Comparison of ENCODE assay signal across 8 mouse cellular contexts in genomic region chr17:67290662-67291240, GRCm38 (mm10).
A peak's percentile ranks its signal among the peaks of the same experiment; 100 is the strongest.
DNase-seq lines count a peak whose midpoint lies in the region; ATAC-seq lines count a peak whose summit lies in the region.
"Had no signal": no experiment of that assay in that cellular context is flagged by ENCODE, and none has a peak within 500 bp of the region (broad histone marks: within the 10 kb centered on the region; RNA-seq: fewer than 3 reads in every experiment).

No protein-coding gene starts in this region.

- no peak overlapping the region for H3K9ac ChIP-seq in forebrain, embryonic 12.5 days
- H3K9ac ChIP-seq in stomach, embryonic 14.5 days (replicated peaks; ENCODE audit: low read depth, low read length) = no peak overlapping the region
- H3K9ac ChIP-seq: liver, embryonic 15.5 days had no signal

- peaks cover 13% of the 10 kb centered on the region for H3K4me1 ChIP-seq in forebrain, embryonic 12.5 days
- H3K4me1 ChIP-seq in stomach, embryonic 14.5 days (ENCODE audit: control insufficient read depth, insufficient read depth, low read length) = no peaks in the 10 kb centered on the region
- H3K4me1 ChIP-seq: liver, embryonic 15.5 days had no signal

- H3K9me3 ChIP-seq in forebrain, embryonic 12.5 days = no peaks in the 10 kb centered on the region
- no peaks in the 10 kb centered on the region for H3K9me3 ChIP-seq in stomach, embryonic 14.5 days (ENCODE audit: control insufficient read depth, low read depth, low read length)
- H3K9me3 ChIP-seq: liver, embryonic 15.5 days had no signal

- intact Hi-C loops in left cerebral cortex, postnatal 25 days (cut with DNase I) = no loop called here

- 7% methylated on average over 16 of the region's 16 CpGs for WGBS in forebrain, embryonic 12.5 days
- WGBS in stomach, embryonic 14.5 days = 19% methylated on average over 16 of the region's 16 CpGs

- H3K4me3 ChIP-seq in forebrain, embryonic 12.5 days (replicated peaks) = no peak overlapping the region
- H3K4me3 ChIP-seq in stomach, embryonic 14.5 days (ENCODE audit: low read depth, low read length) = no peak overlapping the region
- H3K4me3 ChIP-seq: liver, embryonic 15.5 days had no signal

- H3K36me3 ChIP-seq in forebrain, embryonic 12.5 days (replicated peaks) = no peaks in the 10 kb centered on the region
- H3K36me3 ChIP-seq in stomach, embryonic 14.5 days (ENCODE audit: control insufficient read depth, insufficient read depth, low read length) = no peaks in the 10 kb centered on the region
- H3K36me3 ChIP-seq: liver, embryonic 15.5 days had no signal

- peak; percentile 18 to 34 for DNase-seq in left cerebral cortex, postnatal 25 days (ENCODE audit: low spot score in 2 of 2)
- no peak for DNase-seq in left cerebral cortex, adult 8-10 months (ENCODE audit: low spot score in 2 of 2)
- DNase-seq in layer of hippocampus, adult 9-10 months (ENCODE audit: low spot score) = peak; percentile 6
- no peak for DNase-seq in adrenal gland, postnatal 4 days (ENCODE audit: low spot score in 2 of 2)
- DNase-seq in cerebellum, adult 18-20 months = no peak

- peak overlapping the region; percentile 33 for H3K4me2 ChIP-seq in forebrain, embryonic 12.5 days
- peak overlapping the region; percentile 16; the same call in 1 of the 2 replicates for H3K4me2 ChIP-seq in stomach, embryonic 14.5 days (replicated peaks; ENCODE audit: low read depth, low read length)
- H3K4me2 ChIP-seq: liver, embryonic 15.5 days had no signal

- peak overlapping the region; percentile 73 for H3K27ac ChIP-seq in forebrain, embryonic 12.5 days
- H3K27ac ChIP-seq in stomach, embryonic 14.5 days (ENCODE audit: low read length) = no peak overlapping the region
- H3K27ac ChIP-seq: liver, embryonic 15.5 days had no signal

- peak; percentile 86 for ATAC-seq in forebrain, embryonic 12.5 days (ENCODE audit: low FRiP score)
- no peak for ATAC-seq in stomach, embryonic 14.5 days (ENCODE audit: insufficient number of reproducible peaks, insufficient read depth, low FRiP score, low read depth)

- peaks cover 13% of the 10 kb centered on the region for H3K27me3 ChIP-seq in forebrain, embryonic 12.5 days
- no peaks in the 10 kb centered on the region for H3K27me3 ChIP-seq in stomach, embryonic 14.5 days (ENCODE audit: control insufficient read depth, insufficient read depth, low read length)
- H3K27me3 ChIP-seq: liver, embryonic 15.5 days had no signal

Comparison
In these comparisons a context has a peak if more than half of its experiments do, and no peak if none do; other contexts are left out.
1. DNase-seq: peak in left cerebral cortex, postnatal 25 days (2 of 2) and layer of hippocampus, adult 9-10 months (single experiment); none in left cerebral cortex, adult 8-10 months (0 of 2), adrenal gland, postnatal 4 days (0 of 2) and cerebellum, adult 18-20 months (0 of 2).